Mouse (Mus musculus): ENCODE results near the gene Tbcd. TPM values are rescaled to one million over a fixed set of nuclear protein-coding genes. Genes with fewer than 3 reads are reported as not detected.

Tbcd gene
- polyA plus RNA-seq, 1 experiment = 76.8 TPM

- no peaks in the 10 kb centered on the region; the same call in 1 of the 2 replicates for H3K4me1 ChIP-seq (ENCODE audit: control insufficient read depth, insufficient read depth, low read length)
- no peaks in the 10 kb centered on the region for H3K27me3 ChIP-seq (ENCODE audit: control insufficient read depth, insufficient read depth, low read length)
- WGBS = 1% methylated on average over 28 of the region's 28 CpGs
- peak within 1 kb of the TSS; percentile 90 for H3K4me3 ChIP-seq (replicated peaks; ENCODE audit: insufficient read depth, low read depth, low read length)
- peak within 1 kb of the TSS; percentile 53 for H3K27ac ChIP-seq (ENCODE audit: insufficient read depth, low read length)
- peak; percentile 100 for DNase-seq
- TF ChIP-seq POLR2A (IDR thresholded peaks at IDR 0.05; ENCODE audit: borderline replicate concordance, insufficient read depth, low read length) (peak; percentile 76), CTCF (IDR thresholded peaks at IDR 0.05; ENCODE audit: borderline replicate concordance, insufficient read depth, low read depth, low read length) (no peak)
Observed at GRCm38 (mm10) chr11:121420830-121421552, 30.8 kb upstream of the Tbcd start, which contains the start of gene Fn3krp. Gene Fn3krp, plus strand, starts transcription at chr11:121421401.

DNA sequence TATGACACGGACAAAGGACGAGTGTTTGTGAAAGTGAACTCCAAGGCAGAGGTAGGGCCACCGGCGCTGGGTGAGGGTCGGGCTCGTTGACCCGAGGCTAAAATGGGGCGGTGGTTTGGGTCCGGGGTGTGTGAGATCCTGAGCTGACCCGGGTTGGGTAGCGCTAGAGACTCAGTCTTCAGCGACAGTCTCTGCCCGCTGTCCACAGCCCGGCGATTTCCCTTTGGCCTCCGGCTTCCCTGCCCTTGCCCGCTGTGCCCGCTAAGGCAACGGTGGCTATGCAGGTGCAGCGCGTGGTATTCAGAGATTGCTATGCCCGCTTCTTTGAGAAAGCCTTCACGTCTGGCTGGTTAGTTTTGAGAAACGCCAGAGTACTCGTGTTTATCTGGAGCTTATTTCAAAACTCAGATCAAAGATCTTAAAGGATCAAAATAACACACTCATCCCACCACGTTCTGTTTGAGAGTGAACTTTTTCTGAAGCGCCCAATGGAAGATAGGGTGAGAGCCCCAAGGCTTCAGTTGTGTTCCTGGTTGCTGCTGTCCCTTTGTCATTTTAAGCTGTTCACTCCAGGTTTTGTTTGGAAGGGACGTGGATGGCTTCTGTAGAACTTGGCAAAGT is 30.1 kb upstream of the Tbcd start:
- Histone ChIP-seq H3K27ac (ENCODE audit: insufficient read depth, low read length) (peak overlapping the region; percentile 53; the same call in 1 of the 2 replicates), H3K4me3 (replicated peaks; ENCODE audit: insufficient read depth, low read depth, low read length) (peak overlapping the region; percentile 90), H3K4me1 (ENCODE audit: control insufficient read depth, insufficient read depth, low read length) (no peaks in the 10 kb centered on the region; the same call in 1 of the 2 replicates), H3K27me3 (ENCODE audit: control insufficient read depth, insufficient read depth, low read length) (no peaks in the 10 kb centered on the region)
- under 1% methylated on average over 28 of the region's 28 CpGs for WGBS
- DNase-seq = no peak
- TF ChIP-seq CTCF (IDR thresholded peaks at IDR 0.05; ENCODE audit: borderline replicate concordance, insufficient read depth, low read depth, low read length) (no peak), POLR2A (IDR thresholded peaks at IDR 0.05; ENCODE audit: borderline replicate concordance, insufficient read depth, low read length) (no peak)

GRCm38 (mm10) chr11:121433397-121433796 is 18.4 kb upstream of the Tbcd start:
- no peak for DNase-seq
- 62% methylated on average over 4 of the region's 4 CpGs for WGBS
- no peak overlapping the region for H3K4me3 ChIP-seq (replicated peaks; ENCODE audit: insufficient read depth, low read depth, low read length)
- H3K27ac ChIP-seq (ENCODE audit: insufficient read depth, low read length) = 0 out of 2 replicates have a peak overlapping the region, but pooled peaks have one; percentile 17
- TF ChIP-seq CTCF (IDR thresholded peaks at IDR 0.05; ENCODE audit: borderline replicate concordance, insufficient read depth, low read depth, low read length) = no peak
- no peak for TF ChIP-seq POLR2A (IDR thresholded peaks at IDR 0.05; ENCODE audit: borderline replicate concordance, insufficient read depth, low read length)
- H3K27me3 ChIP-seq (ENCODE audit: control insufficient read depth, insufficient read depth, low read length) = no peaks in the 10 kb centered on the region
- H3K4me1 ChIP-seq (ENCODE audit: control insufficient read depth, insufficient read depth, low read length) = peaks cover 10% of the 10 kb centered on the region

DNA sequence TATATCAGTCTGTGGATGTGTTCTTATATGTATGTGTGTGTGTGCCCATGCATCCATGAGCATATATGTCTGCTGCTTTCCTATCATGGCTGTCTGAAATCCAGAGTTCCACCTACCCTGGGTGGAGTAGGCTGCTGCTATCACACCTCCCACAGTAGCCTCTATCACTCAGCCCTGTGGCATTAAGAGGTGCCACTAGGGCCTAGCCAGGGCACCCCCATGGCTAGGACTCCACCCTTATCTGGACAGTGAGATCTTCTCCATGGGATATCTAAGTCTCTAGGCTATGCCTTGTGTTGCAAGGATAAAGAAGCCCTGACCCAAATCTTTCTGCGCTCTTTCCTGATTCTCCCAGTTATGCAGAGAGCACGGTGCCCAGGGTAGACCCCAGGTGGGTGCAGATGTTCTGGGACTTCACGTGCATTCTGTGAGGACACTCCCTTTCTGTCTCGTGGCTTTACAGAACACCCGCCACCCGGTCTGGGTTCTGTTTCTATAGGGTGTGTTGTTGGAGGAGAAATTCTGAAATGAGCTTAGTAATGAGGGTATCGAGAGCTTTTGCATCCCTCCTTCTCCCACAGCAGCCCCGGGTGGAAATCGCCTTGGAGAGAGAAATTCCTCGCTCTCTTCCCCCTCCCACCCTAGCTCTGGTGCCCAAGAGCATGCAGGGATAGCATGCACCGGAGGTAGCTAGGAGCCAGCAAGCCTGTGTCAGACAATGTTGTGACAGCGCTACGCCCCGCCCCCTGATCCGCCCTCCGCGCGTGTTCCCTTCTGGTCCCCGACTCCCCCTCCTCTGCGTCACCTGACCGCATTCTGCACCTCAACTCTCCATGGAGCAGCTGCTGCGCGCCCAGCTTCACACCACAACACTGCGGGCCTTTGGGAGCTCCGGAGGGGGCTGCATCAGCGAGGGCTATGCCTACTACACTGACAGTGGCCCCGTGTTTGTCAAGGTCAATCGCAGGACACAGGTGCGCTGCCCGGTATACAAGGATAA is 17.3 kb upstream of the Tbcd start, which contains the start of gene Fn3k:
Gene Fn3k, plus strand, starts transcription at position 758 of the 1,000 bp plus-strand sequence.
- peak; percentile 97 to 98 for DNase-seq
- TF ChIP-seq CTCF (IDR thresholded peaks at IDR 0.05; ENCODE audit: borderline replicate concordance, insufficient read depth, low read depth, low read length) (no peak), POLR2A (IDR thresholded peaks at IDR 0.05; ENCODE audit: borderline replicate concordance, insufficient read depth, low read length) (peak; percentile 94)
- 3% methylated on average over 30 of the region's 30 CpGs for WGBS
- Histone ChIP-seq H3K4me3 (replicated peaks; ENCODE audit: insufficient read depth, low read depth, low read length) (peak within 1 kb of the TSS; percentile 95), H3K4me1 (ENCODE audit: control insufficient read depth, insufficient read depth, low read length) (peaks cover 10% of the 10 kb centered on the region), H3K27ac (ENCODE audit: insufficient read depth, low read length) (peak within 1 kb of the TSS; percentile 83), H3K27me3 (ENCODE audit: control insufficient read depth, insufficient read depth, low read length) (no peaks in the 10 kb centered on the region)

DNA sequence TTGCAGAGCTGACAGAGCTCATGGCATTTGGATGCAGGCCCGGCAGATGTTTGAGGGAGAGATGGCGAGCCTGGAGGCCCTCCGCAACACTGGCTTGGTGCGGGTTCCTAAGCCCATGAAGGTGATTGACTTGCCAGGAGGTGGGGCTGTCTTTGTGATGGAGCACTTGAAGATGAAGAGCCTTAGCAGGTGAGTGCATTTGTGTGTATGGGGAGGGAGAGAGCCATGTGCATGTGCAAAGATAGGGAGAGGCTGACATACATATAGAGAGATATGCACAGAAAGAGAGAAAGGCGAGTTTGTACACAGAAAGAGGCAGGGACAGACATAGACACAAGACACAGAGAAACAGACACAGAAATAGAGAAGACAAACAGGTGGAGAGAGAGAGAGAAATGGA is 14.5 kb upstream of the Tbcd start:
- no peak for DNase-seq
- 77% methylated on average over 5 of the region's 5 CpGs for WGBS
- H3K4me3 ChIP-seq (replicated peaks; ENCODE audit: insufficient read depth, low read depth, low read length) = no peak overlapping the region
- TF ChIP-seq POLR2A (IDR thresholded peaks at IDR 0.05; ENCODE audit: borderline replicate concordance, insufficient read depth, low read length) (no peak), CTCF (IDR thresholded peaks at IDR 0.05; ENCODE audit: borderline replicate concordance, insufficient read depth, low read depth, low read length) (no peak)
- H3K4me1 ChIP-seq (ENCODE audit: control insufficient read depth, insufficient read depth, low read length) = peaks cover 14% of the 10 kb centered on the region
- no peaks in the 10 kb centered on the region for H3K27me3 ChIP-seq (ENCODE audit: control insufficient read depth, insufficient read depth, low read length)
- no peak overlapping the region for H3K27ac ChIP-seq (ENCODE audit: insufficient read depth, low read length)

DNA sequence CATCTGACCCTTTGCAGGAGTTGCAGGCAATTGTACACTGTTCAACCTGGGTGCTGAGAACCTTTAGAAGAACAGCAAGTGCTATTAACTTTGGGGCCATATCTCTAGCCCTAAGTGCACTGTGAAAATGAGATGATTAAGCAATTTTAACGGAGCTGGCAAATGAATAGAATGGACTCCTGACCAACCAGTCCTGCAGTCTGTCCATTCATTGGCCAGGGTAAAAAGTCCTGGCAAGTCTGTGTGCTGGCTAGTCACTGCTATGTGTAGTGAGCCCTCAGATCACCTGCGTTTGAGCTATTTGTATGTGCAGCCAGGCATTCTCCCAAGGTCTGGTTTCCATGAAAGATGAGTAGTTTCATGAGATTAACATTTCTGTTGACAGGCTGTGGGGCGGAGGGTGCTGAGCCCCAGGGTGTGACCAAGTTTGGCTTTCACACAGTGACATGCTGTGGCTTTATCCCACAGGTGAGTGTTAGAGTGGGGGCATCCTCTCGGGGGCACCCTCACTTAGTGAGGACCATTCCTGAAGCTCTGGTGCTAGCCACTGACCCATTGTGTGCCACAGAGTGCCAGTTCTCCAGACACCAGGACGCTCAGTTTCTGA is 12.0 kb upstream of the Tbcd start:
- TF ChIP-seq CTCF (IDR thresholded peaks at IDR 0.05; ENCODE audit: borderline replicate concordance, insufficient read depth, low read depth, low read length) (no peak), POLR2A (IDR thresholded peaks at IDR 0.05; ENCODE audit: borderline replicate concordance, insufficient read depth, low read length) (no peak)
- Histone ChIP-seq H3K27ac (ENCODE audit: insufficient read depth, low read length) (no peak overlapping the region), H3K4me3 (replicated peaks; ENCODE audit: insufficient read depth, low read depth, low read length) (no peak overlapping the region), H3K4me1 (ENCODE audit: control insufficient read depth, insufficient read depth, low read length) (peaks cover 11% of the 10 kb centered on the region), H3K27me3 (ENCODE audit: control insufficient read depth, insufficient read depth, low read length) (no peaks in the 10 kb centered on the region)
- DNase-seq = no peak
- WGBS = 49% methylated on average over 5 of the region's 5 CpGs

DNA sequence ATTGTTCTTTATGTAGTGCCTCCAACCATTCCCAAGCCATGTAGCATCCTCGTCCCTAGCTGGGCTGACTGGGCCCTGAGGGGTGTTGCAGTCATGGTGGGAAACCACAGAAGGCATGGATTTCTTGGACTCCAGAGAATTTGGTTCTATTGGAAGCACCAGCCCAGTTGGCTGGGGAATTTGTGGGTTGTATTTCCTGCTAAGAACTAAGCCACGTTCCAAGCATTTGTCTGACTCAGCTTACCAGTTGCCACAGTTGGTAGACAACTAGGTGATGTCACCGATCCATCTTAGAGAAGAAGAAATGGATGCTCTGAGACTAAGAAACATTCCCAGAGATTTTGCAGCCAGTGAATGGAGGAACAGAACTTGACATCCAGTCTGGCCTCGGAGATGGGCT is 10.1 kb upstream of the Tbcd start:
- no peak for DNase-seq
- TF ChIP-seq POLR2A (IDR thresholded peaks at IDR 0.05; ENCODE audit: borderline replicate concordance, insufficient read depth, low read length) (no peak), CTCF (IDR thresholded peaks at IDR 0.05; ENCODE audit: borderline replicate concordance, insufficient read depth, low read depth, low read length) (no peak)
- Histone ChIP-seq H3K27ac (ENCODE audit: insufficient read depth, low read length) (no peak overlapping the region), H3K27me3 (ENCODE audit: control insufficient read depth, insufficient read depth, low read length) (no peaks in the 10 kb centered on the region), H3K4me1 (ENCODE audit: control insufficient read depth, insufficient read depth, low read length) (peaks cover 11% of the 10 kb centered on the region), H3K4me3 (replicated peaks; ENCODE audit: insufficient read depth, low read depth, low read length) (no peak overlapping the region)
- 79% methylated on average over 4 of the region's 4 CpGs for WGBS

All from cerebellum, adult 2 months (tissue).